Mouse (Mus musculus) ES-E14 (cell line): Measurements from ENCODE around the gene Car3. TPM values are rescaled to one million over a fixed set of nuclear protein-coding genes. Genes with fewer than 3 reads are reported as not detected.

Experiments used
- DNase-seq: peaks from one replicate; pipeline ENCODE4 v3.0.0-alpha.2; 2013; ENCODE audit warnings: low read depth, low spot score
- H3K27ac ChIP-seq: 2 replicates; pipeline ENCODE4 v1.5.1; 2012; ENCODE audit warnings: low read depth, mild to moderate bottlenecking, low read length, moderate library complexity, mixed read lengths; ENCODE audit not compliant: poor library complexity, insufficient read depth, severe bottlenecking
- H3K36me3 ChIP-seq: 2 replicates; pipeline ENCODE4 v1.6.1; 2012; ENCODE audit warnings: mild to moderate bottlenecking, low read length, moderate library complexity, mixed read lengths; ENCODE audit not compliant: control insufficient read depth, poor library complexity, insufficient read depth, severe bottlenecking
- H3K4me1 ChIP-seq, 2 experiments: fragments of 150-350 bp in 1 of 2; sonication (generic) in 1 of 2; 2 replicates each; pipeline ENCODE4 v1.6.1; 2012; ENCODE audit warnings: low read length in 2 of 2, mild to moderate bottlenecking in 1 of 2, mixed read lengths in 1 of 2; ENCODE audit not compliant: control insufficient read depth in 2 of 2, insufficient read depth in 2 of 2, poor library complexity in 1 of 2
- H3K4me3 ChIP-seq, 2 experiments: fragments of 150-350 bp in 1 of 2; sonication (generic) in 1 of 2; 2 replicates each; pipeline ENCODE4 v1.5.1; 2012; ENCODE audit warnings: low read length in 2 of 2, low read depth in 1 of 2, mild to moderate bottlenecking in 1 of 2, mixed read lengths in 1 of 2; ENCODE audit not compliant: insufficient read depth in 1 of 2, poor library complexity in 1 of 2, severe bottlenecking in 1 of 2
- H3K9ac ChIP-seq: 2 replicates; pipeline ENCODE4 v1.6.1; 2012; ENCODE audit warnings: low read depth, mild to moderate bottlenecking, low read length, mixed read lengths; ENCODE audit not compliant: poor library complexity, insufficient read depth, severe bottlenecking
- H3K9me3 ChIP-seq: fragments of 150-350 bp; sonication (generic); 2 replicates; pipeline ENCODE4 v1.6.1; 2012; ENCODE audit warnings: low read depth, mild to moderate bottlenecking, low read length; ENCODE audit not compliant: control insufficient read depth, insufficient read depth
- CHD2 ChIP-seq: IDR thresholded peaks from 2 replicates; pipeline ENCODE4 v1.6.1; 2014; ENCODE audit warnings: mild to moderate bottlenecking, low read depth, low read length, inconsistent platforms
- HCFC1 ChIP-seq: IDR thresholded peaks from 2 replicates; pipeline ENCODE4 v1.6.1; 2012; ENCODE audit warnings: low read length, inconsistent platforms, borderline replicate concordance; ENCODE audit not compliant: insufficient read depth
- MAFK ChIP-seq: IDR thresholded peaks from 2 replicates; pipeline ENCODE4 v1.6.1; 2014; ENCODE audit warnings: mild to moderate bottlenecking, low read depth, low read length, inconsistent platforms; ENCODE audit not compliant: insufficient read depth
- ZC3H11A ChIP-seq: IDR thresholded peaks from 2 replicates; pipeline ENCODE4 v1.6.1; 2012; ENCODE audit warnings: low read depth, mild to moderate bottlenecking, inconsistent platforms, low read length, borderline replicate concordance
- ZNF384 ChIP-seq: IDR thresholded peaks from 2 replicates; pipeline ENCODE4 v1.6.1; 2012; ENCODE audit warnings: low read depth, low read length, inconsistent platforms
- in situ Hi-C, 2 experiments: fragments of 600-800 bp; cut with MboI; formaldehyde crosslinking; loops; one replicate each; pipeline ENCODE4 v1.15.1; 2025; ENCODE audit warnings: low sequenced_read_pairs in 2 of 2, inconsistent platforms in 1 of 2; ENCODE audit not compliant: unreplicated experiment in 2 of 2
- total RNA-seq: library from RNA; depleted of rRNA; stranded (reverse); fragments of 300-350 nt; gene quantifications from 2 replicates; pipeline ENCODE4 v1.2.3, GENCODE M21; 2012

Gene Car3
- total RNA-seq, 1 experiment = 5.3 TPM

DNA sequence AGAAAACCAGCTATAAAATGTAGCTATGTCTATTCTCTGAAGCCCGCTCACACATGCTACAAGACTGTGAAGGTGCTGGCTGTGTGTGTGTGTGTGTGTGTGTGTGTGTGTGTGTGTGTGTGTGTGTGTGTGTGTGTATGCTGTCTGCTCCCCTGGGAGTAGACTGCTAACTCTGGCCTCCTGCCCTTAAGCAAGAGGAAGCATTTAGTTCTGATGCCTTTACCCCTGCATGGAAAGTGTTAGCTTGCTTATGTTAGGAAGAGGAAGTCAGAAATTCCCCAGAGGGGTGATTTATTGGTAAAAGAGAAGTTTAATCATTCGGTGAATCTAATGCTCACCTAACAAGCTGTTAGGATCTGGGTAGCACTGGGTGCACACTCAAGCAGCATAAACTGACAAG, 17.0 kb downstream of the Car3 start:
- Histone ChIP-seq H3K9ac (no peak overlapping the region), H3K27ac (no peak overlapping the region), H3K36me3 (no peaks in the 10 kb centered on the region), H3K9me3 (no peaks in the 10 kb centered on the region), H3K4me1 (no peaks in the 10 kb centered on the region), H3K4me3 (no peak overlapping the region)
- in situ Hi-C loops = no loop called here
- no peak for DNase-seq
- TF ChIP-seq CHD2 (no peak), ZNF384 (no peak), MAFK (no peak), ZC3H11A (no peak), HCFC1 (no peak)

DNA sequence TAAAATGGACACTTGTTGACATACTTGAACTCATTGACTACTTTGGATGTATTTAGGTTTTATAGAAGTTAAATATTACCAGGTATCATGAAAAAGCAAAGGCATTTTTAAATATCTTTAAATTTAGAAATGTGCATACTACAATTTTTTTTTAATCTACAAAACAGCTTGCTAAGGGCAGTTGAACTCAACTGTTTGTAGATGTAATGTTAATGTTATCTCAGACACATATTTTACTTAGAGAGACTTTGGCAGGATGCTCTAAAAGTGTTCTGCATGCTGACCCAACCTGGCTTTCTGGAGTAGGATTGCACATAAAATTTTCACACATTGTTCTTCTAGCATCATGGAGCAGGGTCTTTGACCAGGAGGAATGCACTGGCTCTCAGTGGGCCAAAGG, 18.7 kb downstream of the Car3 start:
- no peak overlapping the region for H3K27ac ChIP-seq
- DNase-seq = no peak
- no peaks in the 10 kb centered on the region for H3K36me3 ChIP-seq
- no peak overlapping the region for H3K4me3 ChIP-seq
- in situ Hi-C loops = no loop called here
- H3K4me1 ChIP-seq = no peaks in the 10 kb centered on the region
- TF ChIP-seq ZC3H11A = no peak
- TF ChIP-seq MAFK = no peak
- TF ChIP-seq HCFC1 = no peak
- no peak for TF ChIP-seq ZNF384
- no peak for TF ChIP-seq CHD2
- no peaks in the 10 kb centered on the region for H3K9me3 ChIP-seq
- no peak overlapping the region for H3K9ac ChIP-seq

DNA sequence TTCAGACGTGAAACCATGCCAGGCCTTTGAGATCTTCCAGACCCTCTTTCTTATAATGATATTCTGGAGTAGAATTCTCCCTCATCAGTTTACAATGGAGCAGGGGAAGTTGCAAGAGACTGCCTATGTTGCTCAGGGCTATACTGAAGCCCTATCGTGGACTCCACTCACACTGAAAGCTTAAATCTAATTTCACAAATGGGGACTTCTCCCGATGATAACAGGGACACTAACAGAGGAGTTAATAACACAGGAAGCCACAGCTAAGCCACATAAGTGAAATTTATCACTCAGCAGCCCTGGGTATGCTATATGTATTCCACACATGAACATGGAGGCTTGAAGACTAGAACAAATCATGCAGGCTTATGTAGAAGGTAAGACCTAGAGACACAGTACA, 19.4 kb downstream of the Car3 start:
- H3K4me1 ChIP-seq = no peaks in the 10 kb centered on the region
- TF ChIP-seq HCFC1 (no peak), ZNF384 (no peak), ZC3H11A (no peak), CHD2 (no peak), MAFK (no peak)
- H3K36me3 ChIP-seq = no peaks in the 10 kb centered on the region
- no peak overlapping the region for H3K4me3 ChIP-seq
- no peak overlapping the region for H3K27ac ChIP-seq
- no peak overlapping the region for H3K9ac ChIP-seq
- H3K9me3 ChIP-seq = no peaks in the 10 kb centered on the region
- DNase-seq = no peak
- in situ Hi-C loops = no loop called here

DNA sequence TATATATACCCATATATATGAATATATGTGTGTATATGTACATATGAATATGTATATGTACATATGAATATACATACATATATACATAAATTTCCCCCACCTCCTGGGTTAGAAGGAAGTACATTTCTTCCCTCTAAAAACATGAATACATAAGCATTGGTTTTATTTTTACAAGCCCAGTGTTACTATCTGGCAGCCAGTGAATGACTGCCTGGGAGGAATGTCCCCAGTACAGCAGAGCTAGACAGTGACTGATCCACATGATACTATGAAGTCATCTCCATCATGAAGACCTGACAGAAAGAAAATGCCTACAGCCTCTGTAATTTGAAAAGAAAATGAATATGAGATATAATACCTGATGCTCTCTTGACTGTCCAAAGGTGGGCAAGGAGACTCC, 21.5 kb downstream of the Car3 start:
- in situ Hi-C loops = no loop called here

More for the DNA sequence above, 21.5 kb downstream of the Car3 start:
- no peak for TF ChIP-seq CHD2
- no peak for TF ChIP-seq ZC3H11A
- Histone ChIP-seq H3K36me3 (peaks cover 9% of the 10 kb centered on the region), H3K9ac (no peak overlapping the region), H3K9me3 (no peaks in the 10 kb centered on the region), H3K4me3 (no peak overlapping the region), H3K4me1 (peaks cover 2% of the 10 kb centered on the region in 2 experiments; a peak in 2 of 4 replicates), H3K27ac (no peak overlapping the region)
- DNase-seq = no peak
